9 mouse cellular contexts compared by ENCODE assay signal in genomic region chr3:75517631-75518250, GRCm38 (mm10). TPM values are rescaled to one million over a fixed set of nuclear protein-coding genes. Genes with fewer than 3 reads are reported as not detected.
A peak's percentile ranks its signal among the peaks of the same experiment; 100 is the strongest.
DNase-seq lines count a peak whose midpoint lies in the region; ATAC-seq and TF ChIP-seq lines count a peak whose summit lies in the region.
"Had no signal": no experiment of that assay in that cellular context is flagged by ENCODE, and none has a peak within 500 bp of the region (broad histone marks: within the 10 kb centered on the region; RNA-seq: fewer than 3 reads in every experiment).

No protein-coding gene starts in this region.

- TF ChIP-seq POLR2A in limb, embryonic 14.5 days (IDR thresholded peaks at IDR 0.05; ENCODE audit: borderline replicate concordance, extremely low read depth, insufficient read depth, insufficient read length) = no peak

- peak; percentile 61; the same call in 1 of the 2 replicates for ATAC-seq in forebrain, embryonic 13.5 days
- ATAC-seq in kidney, embryonic 15.5 days (replicated peaks; ENCODE audit: low FRiP score) = 0 out of 2 replicates have a peak, but pooled peaks have one; percentile 62
- ATAC-seq in limb, embryonic 14.5 days (ENCODE audit: low FRiP score, low read depth) = no peak

- H3K4me2 ChIP-seq in forebrain, embryonic 13.5 days = no peak overlapping the region
- H3K4me2 ChIP-seq in kidney, embryonic 15.5 days = no peak overlapping the region
- no peak overlapping the region for H3K4me2 ChIP-seq in limb, embryonic 14.5 days (replicated peaks; ENCODE audit: low read depth, low read length, severe bottlenecking)

- H3K4me1 ChIP-seq in forebrain, embryonic 13.5 days = no peaks in the 10 kb centered on the region
- no peaks in the 10 kb centered on the region for H3K4me1 ChIP-seq in kidney, embryonic 15.5 days
- H3K4me1 ChIP-seq in limb, embryonic 14.5 days (ENCODE audit: control insufficient read depth, insufficient read depth, low read length) = no peaks in the 10 kb centered on the region

- H3K9ac ChIP-seq in forebrain, embryonic 13.5 days = no peak overlapping the region
- H3K9ac ChIP-seq in kidney, embryonic 15.5 days = no peak overlapping the region
- H3K9ac ChIP-seq in limb, embryonic 14.5 days (ENCODE audit: low read depth, low read length, severe bottlenecking) = no peak overlapping the region

- H3K27ac ChIP-seq in forebrain, embryonic 13.5 days = no peak overlapping the region
- no peak overlapping the region for H3K27ac ChIP-seq in kidney, embryonic 15.5 days
- H3K27ac ChIP-seq in limb, embryonic 14.5 days (replicated peaks; ENCODE audit: low read depth, low read length) = no peak overlapping the region

- H3K4me3 ChIP-seq in forebrain, embryonic 13.5 days = no peak overlapping the region
- no peak overlapping the region for H3K4me3 ChIP-seq in kidney, embryonic 15.5 days (replicated peaks)
- no peak overlapping the region for H3K4me3 ChIP-seq in limb, embryonic 14.5 days (replicated peaks; ENCODE audit: low read length)

- peaks cover 16% of the 10 kb centered on the region for H3K36me3 ChIP-seq in forebrain, embryonic 13.5 days (ENCODE audit: poor library complexity, severe bottlenecking)
- H3K36me3 ChIP-seq in kidney, embryonic 15.5 days = peaks cover 36% of the 10 kb centered on the region
- H3K36me3 ChIP-seq in limb, embryonic 14.5 days (ENCODE audit: control insufficient read depth, insufficient read depth, low read length) = peaks cover 22% of the 10 kb centered on the region

- H3K27me3 ChIP-seq in forebrain, embryonic 13.5 days = no peaks in the 10 kb centered on the region
- H3K27me3 ChIP-seq in kidney, embryonic 15.5 days = no peaks in the 10 kb centered on the region
- no peaks in the 10 kb centered on the region for H3K27me3 ChIP-seq in limb, embryonic 14.5 days (ENCODE audit: control insufficient read depth, insufficient read depth, low read length)

- WGBS in forebrain, embryonic 13.5 days = 79% methylated on average over 7 of the region's 7 CpGs
- 78% methylated on average over 7 of the region's 7 CpGs for WGBS in kidney, embryonic 15.5 days
- WGBS in limb, embryonic 14.5 days = 35% methylated on average over 7 of the region's 7 CpGs

- peak; percentile 23 to 73 for DNase-seq in spleen, adult 18-20 months
- DNase-seq in spleen, adult 12 weeks (ENCODE audit: low spot score) = no peak
- peak; percentile 62 for DNase-seq in adrenal gland, postnatal 14 days
- peak; percentile 33 for DNase-seq in limb, embryonic 14.5 days (ENCODE audit: low spot score)
- peak; percentile 30 for DNase-seq in retina, postnatal 1 day
- DNase-seq in Muller cell, postnatal 12 days (ENCODE audit: inconsistent ontology term) = no peak

- H3K9me3 ChIP-seq in forebrain, embryonic 13.5 days (replicated peaks) = no peaks in the 10 kb centered on the region
- H3K9me3 ChIP-seq in kidney, embryonic 15.5 days (replicated peaks) = no peaks in the 10 kb centered on the region
- no peaks in the 10 kb centered on the region for H3K9me3 ChIP-seq in limb, embryonic 14.5 days (ENCODE audit: control insufficient read depth, low read length)

RNA-seq across cellular contexts. Expression of gene Wdr49, which starts 35.8 kb away (rescaled TPM):
- not detected in 2 replicates for total RNA-seq in adrenal gland, postnatal 14 days (2021)
- polyA plus RNA-seq in forebrain, embryonic 13.5 days (2015; fragmentation: Nextera tagmentation; extraction: Ambion mirVana) = not detected in 2 replicates
- not detected in 2 replicates for polyA plus RNA-seq in kidney, embryonic 15.5 days (2015; fragmentation: Nextera tagmentation; extraction: Ambion mirVana)
- polyA plus RNA-seq in limb, embryonic 14.5 days (2012; rRNA removed) = 0.04 and 0.09 TPM in 2 replicates
- 0.08 TPM in 1 of 2 replicates, not detected in the other for polyA plus RNA-seq in limb, embryonic 14.5 days (2014; fragmentation: Nextera tagmentation; extraction: Ambion mirVana)
- total RNA-seq: gastrocnemius, adult 8-10 months had no signal

RNA-seq across cellular contexts. Expression of gene Pdcd10, which starts 38.9 kb away (rescaled TPM):
- total RNA-seq in adrenal gland, postnatal 14 days (2021) = 71.8 and 76.3 TPM in 2 replicates
- 80.1 and 87.3 TPM in 2 replicates for polyA plus RNA-seq in forebrain, embryonic 13.5 days (2015; fragmentation: Nextera tagmentation; extraction: Ambion mirVana)
- polyA plus RNA-seq in kidney, embryonic 15.5 days (2015; fragmentation: Nextera tagmentation; extraction: Ambion mirVana) = 83.0 and 87.8 TPM in 2 replicates
- 32.6 and 48.3 TPM in 2 replicates for polyA plus RNA-seq in limb, embryonic 14.5 days (2012; rRNA removed)
- polyA plus RNA-seq in limb, embryonic 14.5 days (2014; fragmentation: Nextera tagmentation; extraction: Ambion mirVana) = 98.4 and 101 TPM in 2 replicates

RNA-seq across cellular contexts. Expression of gene Serpini1, which starts 39.6 kb away (rescaled TPM):
- total RNA-seq in adrenal gland, postnatal 14 days (2021) = 3.6 and 8.0 TPM in 2 replicates
- polyA plus RNA-seq in forebrain, embryonic 13.5 days (2015; fragmentation: Nextera tagmentation; extraction: Ambion mirVana) = 67.7 and 76.3 TPM in 2 replicates
- 5.7 and 7.9 TPM in 2 replicates for polyA plus RNA-seq in kidney, embryonic 15.5 days (2015; fragmentation: Nextera tagmentation; extraction: Ambion mirVana)
- 2.2 and 3.0 TPM in 2 replicates for polyA plus RNA-seq in limb, embryonic 14.5 days (2012; rRNA removed)
- polyA plus RNA-seq in limb, embryonic 14.5 days (2014; fragmentation: Nextera tagmentation; extraction: Ambion mirVana) = 4.5 and 5.1 TPM in 2 replicates

Comparison
In these comparisons a context has a peak if more than half of its experiments do, and no peak if none do; other contexts are left out.
1. DNase-seq: peak in spleen, adult 18-20 months (2 of 2), adrenal gland, postnatal 14 days (single experiment), limb, embryonic 14.5 days (single experiment) and retina, postnatal 1 day (single experiment); none in spleen, adult 12 weeks (single experiment) and Muller cell, postnatal 12 days (single experiment).